Mouse (Mus musculus): ENCODE measurements around the gene Crb3. TPM values are rescaled to one million over a fixed set of nuclear protein-coding genes. Genes with fewer than 3 reads are reported as not detected.

The Crb3 gene
- total RNA-seq (2023): not detected

DNA sequence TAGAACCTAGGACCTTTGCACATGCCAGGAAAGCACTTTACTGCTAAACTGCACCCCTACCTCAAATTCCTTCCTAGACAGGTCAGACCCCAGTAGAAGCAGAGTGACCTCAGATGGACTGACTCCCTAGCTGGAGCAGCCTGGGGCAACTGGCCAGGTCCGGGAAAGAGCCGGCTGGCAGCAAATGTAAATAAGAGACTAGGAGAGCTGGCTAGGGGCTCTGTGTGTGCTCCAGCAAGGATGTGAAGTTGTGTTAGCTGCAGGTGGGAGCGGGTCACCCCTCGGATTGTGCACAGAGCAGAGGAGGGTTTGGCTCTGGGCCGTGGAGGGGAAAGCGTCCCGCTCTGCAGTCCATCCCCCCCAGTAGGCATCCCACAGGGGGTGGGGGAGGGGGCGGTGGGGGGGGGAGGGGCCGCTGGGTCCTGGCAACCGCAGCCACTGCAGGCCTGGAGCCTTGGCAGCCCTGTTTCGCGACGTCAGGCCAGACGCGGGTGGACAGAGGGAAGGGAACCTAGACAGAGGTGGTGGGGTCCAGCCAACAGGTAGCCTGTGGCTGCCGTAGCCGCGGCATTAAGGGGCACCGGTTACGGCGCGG lies at the start of gene Crb3:
Gene Crb3, plus strand, starts transcription at position 215 of the 595 bp plus-strand sequence.

DNA sequence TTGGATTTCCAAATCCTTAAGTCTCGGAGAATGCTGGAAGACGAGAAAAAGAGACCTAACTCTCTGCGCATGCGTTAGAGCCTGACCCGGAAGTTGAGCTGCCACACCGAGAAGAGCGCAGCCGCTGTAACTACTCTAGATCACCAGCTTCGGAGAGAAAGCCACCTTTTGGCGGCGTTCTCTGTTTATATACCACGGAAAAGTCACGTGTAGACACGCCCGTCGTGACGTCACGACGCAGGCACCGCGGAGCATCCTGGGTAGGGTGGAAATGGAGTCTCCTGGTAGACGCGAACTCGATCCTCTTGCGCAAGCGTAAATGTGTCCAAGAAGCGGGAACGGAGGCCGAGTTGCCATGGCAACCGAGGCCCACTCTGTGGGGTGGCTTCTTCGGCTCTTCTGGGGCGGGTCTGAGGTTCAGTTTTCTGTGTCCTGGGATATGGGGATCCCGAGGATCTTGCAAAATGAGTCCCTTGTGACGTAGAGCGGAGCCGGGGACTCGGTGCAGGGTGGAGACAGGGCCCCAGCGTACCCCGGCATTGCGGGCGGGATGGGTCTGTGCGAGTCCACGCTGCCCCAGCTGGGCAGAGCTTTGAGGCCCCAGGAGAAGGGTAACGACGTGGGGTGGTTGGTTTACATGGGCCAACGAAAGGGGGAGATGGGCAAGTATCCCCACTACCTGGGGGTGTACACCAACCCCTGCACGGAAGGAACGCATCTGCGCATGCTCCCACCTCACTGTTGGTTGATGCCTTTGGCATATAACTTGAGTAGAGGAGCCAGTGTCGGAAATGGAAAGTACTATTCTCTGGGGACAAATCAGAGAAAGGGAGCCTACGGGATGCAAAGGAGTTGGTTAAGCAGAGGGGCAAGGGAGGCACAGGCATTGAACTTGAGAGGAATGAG lies 47.4 kb upstream of the Crb3 start, which contains the start of the genes Gtf2f1 and Gm17949:
Gene Gtf2f1, minus strand, starts transcription at position 53 of the 906 bp plus-strand sequence.
Gene Gm17949, plus strand, starts transcription at position 234 of the 906 bp plus-strand sequence.

DNA sequence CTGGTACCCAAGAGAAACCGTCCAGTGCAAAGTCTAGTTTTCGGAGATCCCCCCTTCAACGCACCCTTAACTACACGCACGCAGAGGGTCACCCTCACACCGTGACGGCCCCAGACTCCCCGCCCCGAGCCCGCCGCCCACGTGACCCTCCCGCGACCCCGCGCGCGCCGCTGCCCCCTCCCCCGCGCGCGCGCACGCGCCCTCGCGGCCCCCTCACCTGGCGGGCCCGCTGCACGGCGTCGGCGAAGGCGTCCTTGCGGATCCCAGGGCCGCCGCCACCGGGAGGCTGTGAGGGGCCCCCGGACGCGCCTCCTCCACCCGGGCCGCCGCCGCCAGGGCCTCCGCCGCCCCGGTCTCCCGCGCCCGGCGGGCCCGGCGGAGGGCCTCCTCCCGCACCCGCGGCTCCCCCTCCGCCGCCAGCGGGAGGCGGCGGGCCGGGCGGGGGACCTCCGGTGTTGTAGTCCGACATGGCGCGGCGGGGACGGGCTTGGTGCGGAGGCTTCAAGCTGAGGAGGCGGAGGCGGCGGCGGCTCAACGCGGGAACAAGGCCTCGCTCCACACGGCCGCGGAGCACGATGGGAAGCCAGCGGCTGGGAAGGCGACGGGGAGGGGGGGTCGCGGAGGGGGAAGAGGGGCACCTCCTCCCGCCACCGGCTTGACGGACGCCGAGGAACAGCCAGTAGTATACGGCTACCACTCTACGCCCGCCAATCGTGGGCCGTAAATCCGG lies 27.8 kb upstream of the Crb3 start, which contains the start of gene Khsrp:
Gene Khsrp, minus strand, starts transcription at position 592 of the 730 bp plus-strand sequence.

GRCm38 (mm10) chr17:57041554-57041953 lies 17.4 kb upstream of the Crb3 start, which contains the start of gene Slc25a41:
Gene Slc25a41, minus strand, starts transcription at chr17:57041654.

DNA sequence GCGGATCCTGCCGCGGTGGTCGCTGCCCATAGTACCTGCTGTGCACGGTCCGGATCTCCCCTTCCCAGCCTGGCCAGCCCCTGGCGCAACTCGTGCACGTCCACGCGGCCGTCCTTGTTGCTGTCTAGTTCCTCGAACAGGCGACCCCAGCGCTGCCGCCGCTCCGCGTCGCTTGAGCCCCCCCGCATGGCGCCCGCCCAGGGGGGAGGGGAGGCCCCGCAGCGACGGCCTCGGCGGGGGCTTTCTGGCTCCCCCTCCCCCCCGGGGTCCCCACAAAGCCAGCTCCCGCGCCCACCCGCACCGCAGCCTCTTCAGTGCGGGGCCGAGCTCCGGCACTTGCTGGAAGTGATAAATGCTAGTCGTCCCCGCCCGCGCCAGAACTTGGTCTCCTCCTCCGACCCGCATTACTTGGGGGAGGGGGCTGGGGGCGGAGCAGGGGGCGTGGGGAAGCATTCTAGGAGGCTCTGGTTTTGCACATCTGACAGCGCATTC lies 627 bp downstream of the Crb3 start, which contains the start of gene Slc25a23:
Gene Slc25a23, minus strand, starts transcription at position 378 of the 492 bp plus-strand sequence.

GRCm38 (mm10) chr17:57078336-57078735 lies 19.4 kb downstream of the Crb3 start, which contains the start of gene Dennd1c:
Gene Dennd1c, minus strand, starts transcription at chr17:57078514.

DNA sequence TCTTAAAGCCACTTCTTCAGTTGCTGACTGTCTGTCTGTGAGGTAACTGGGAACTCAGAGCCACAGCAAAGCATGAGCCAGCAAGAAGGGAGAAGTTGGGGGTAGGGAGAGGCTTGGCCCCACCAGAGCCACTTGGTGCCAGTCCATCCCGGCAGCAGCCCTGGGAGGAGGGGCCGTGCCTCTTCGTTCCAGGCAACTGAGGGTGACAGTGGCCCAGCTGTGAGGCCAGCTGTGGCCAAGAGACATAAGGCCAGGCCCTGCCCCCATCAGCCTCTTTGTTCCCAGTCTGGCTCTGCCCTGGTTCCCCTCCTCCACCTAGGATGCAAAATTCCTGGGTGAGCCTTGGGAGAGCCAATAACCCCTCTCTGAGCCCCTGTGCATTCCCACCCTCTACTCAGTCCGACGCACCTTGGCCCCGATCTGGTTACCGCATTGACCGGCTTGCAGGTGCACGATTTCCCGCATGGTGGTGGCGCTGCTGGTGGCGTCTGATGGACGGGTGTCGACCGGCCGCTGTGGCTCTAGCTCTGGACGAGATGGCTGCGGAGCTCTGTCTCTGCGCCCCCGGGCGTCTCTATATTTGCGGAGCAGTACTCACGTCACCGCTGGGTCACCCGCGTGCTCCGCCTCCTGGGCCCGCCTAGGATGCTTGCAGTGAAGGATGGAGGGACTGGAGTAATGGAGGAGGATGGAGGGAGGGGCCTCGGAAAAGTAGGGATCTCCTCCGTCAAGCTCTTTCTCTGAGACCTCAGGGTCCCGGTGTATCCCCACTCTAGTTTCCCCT lies 28.3 kb downstream of the Crb3 start, which contains the start of gene Tubb4a:
Gene Tubb4a, minus strand, starts transcription at position 734 of the 784 bp plus-strand sequence.

GRCm38 (mm10) chr17:57105181-57106034 lies 46.5 kb downstream of the Crb3 start, which contains the start of gene Tnfsf9:
Gene Tnfsf9, plus strand, starts transcription at chr17:57105325.

Other genes starting within 250 kb of the Crb3 start
- 10 to 100 TPM; 71.8 to 73.4 TPM for gene Rfx2, start 228.1 kb upstream of the Crb3 start, total RNA-seq (2023)
- gene Acsbg2, start 184.7 kb upstream of the Crb3 start, total RNA-seq (2023): not detected
- gene 1700061G19Rik, start 183.6 kb upstream of the Crb3 start, total RNA-seq (2023): under 1 TPM in 1 of 2 experiments, not detected in 1; 0.24 TPM
- 10 to 100 TPM; 27.3 to 28.0 TPM for gene Mllt1, start 123.7 kb upstream of the Crb3 start, total RNA-seq (2023)
- gene Acer1, start 77.0 kb upstream of the Crb3 start, total RNA-seq (2023): not detected
- 10 to 100 TPM; 12.6 to 19.9 TPM for gene Clpp, start 68.8 kb upstream of the Crb3 start, total RNA-seq (2023)
- 10 to 100 TPM; 11.1 to 12.4 TPM for gene Alkbh7, start 61.8 kb upstream of the Crb3 start, total RNA-seq (2023)
- gene Pspn, start 59.1 kb upstream of the Crb3 start, total RNA-seq (2023): 1 to 10 TPM in 1 of 2 experiments, not detected in 1; 1.6 TPM
- 10 to 100 TPM; 46.9 to 54.3 TPM for gene Gtf2f1, start 47.8 kb upstream of the Crb3 start, total RNA-seq (2023)
- not detected for gene Gm17949, start 47.6 kb upstream of the Crb3 start, total RNA-seq (2023)
- 100 to 1,000 TPM in 1 of 2 experiments, 10 to 100 TPM in 1; 98.9 to 101 TPM for gene Khsrp, start 27.6 kb upstream of the Crb3 start, total RNA-seq (2023)
- not detected for gene Slc25a41, start 17.5 kb upstream of the Crb3 start, total RNA-seq (2023)
- 1 to 10 TPM; 4.1 to 5.2 TPM for gene Slc25a23, start 758 bp downstream of the Crb3 start, total RNA-seq (2023)
- gene Dennd1c, start 19.4 kb downstream of the Crb3 start, total RNA-seq (2023): 100 to 1,000 TPM; 114 to 120 TPM
- gene Tubb4a, start 28.7 kb downstream of the Crb3 start, total RNA-seq (2023): not detected
- 10 to 100 TPM; 15.9 to 16.5 TPM for gene Tnfsf9, start 46.2 kb downstream of the Crb3 start, total RNA-seq (2023)
- not detected for gene Cd70, start 90.7 kb downstream of the Crb3 start, total RNA-seq (2023)
- 1 to 10 TPM; 7.6 to 8.0 TPM for gene Tnfsf14, start 135.1 kb downstream of the Crb3 start, total RNA-seq (2023)
- 100 to 1,000 TPM; 192 to 277 TPM for gene C3, start 169.0 kb downstream of the Crb3 start, total RNA-seq (2023)
- gene Gpr108, start 189.3 kb downstream of the Crb3 start, total RNA-seq (2023): 10 to 100 TPM; 68.4 to 72.0 TPM
- gene Trip10, start 190.3 kb downstream of the Crb3 start, total RNA-seq (2023): 10 to 100 TPM; 13.1 to 15.9 TPM
- 100 to 1,000 TPM; 176 to 191 TPM for gene Vav1, start 220.0 kb downstream of the Crb3 start, total RNA-seq (2023)